Mouse (Mus musculus) thymus, adult 2 months (tissue): ENCODE measurements around the gene Iqcf4.

Experiments
- CTCF ChIP-seq: fragments of 200-500 bp; IDR thresholded peaks from 2 replicates; pipeline ENCODE4 v1.5.1; 2012; ENCODE audit warnings: mild to moderate bottlenecking, control low read depth, low read length, moderate library complexity, borderline replicate concordance; ENCODE audit not compliant: control insufficient read depth, poor library complexity, insufficient read depth; ENCODE audit errors: extremely low read depth
- POLR2A ChIP-seq: fragments of 200-500 bp; IDR thresholded peaks from 2 replicates; pipeline ENCODE4 v1.6.1; 2012; ENCODE audit warnings: mild to moderate bottlenecking, low read length, control low read depth, moderate library complexity; ENCODE audit not compliant: control insufficient read depth, poor library complexity, insufficient read depth; ENCODE audit errors: extremely low read depth

- TF ChIP-seq POLR2A (no peak), CTCF (no peak)
These were observed 1.4 kb upstream of the Iqcf4 start for GRCm38 (mm10) chr9:106572186-106572585.
